Comparison of ENCODE assay signal across 30 mouse cellular contexts in the genomic region with DNA sequence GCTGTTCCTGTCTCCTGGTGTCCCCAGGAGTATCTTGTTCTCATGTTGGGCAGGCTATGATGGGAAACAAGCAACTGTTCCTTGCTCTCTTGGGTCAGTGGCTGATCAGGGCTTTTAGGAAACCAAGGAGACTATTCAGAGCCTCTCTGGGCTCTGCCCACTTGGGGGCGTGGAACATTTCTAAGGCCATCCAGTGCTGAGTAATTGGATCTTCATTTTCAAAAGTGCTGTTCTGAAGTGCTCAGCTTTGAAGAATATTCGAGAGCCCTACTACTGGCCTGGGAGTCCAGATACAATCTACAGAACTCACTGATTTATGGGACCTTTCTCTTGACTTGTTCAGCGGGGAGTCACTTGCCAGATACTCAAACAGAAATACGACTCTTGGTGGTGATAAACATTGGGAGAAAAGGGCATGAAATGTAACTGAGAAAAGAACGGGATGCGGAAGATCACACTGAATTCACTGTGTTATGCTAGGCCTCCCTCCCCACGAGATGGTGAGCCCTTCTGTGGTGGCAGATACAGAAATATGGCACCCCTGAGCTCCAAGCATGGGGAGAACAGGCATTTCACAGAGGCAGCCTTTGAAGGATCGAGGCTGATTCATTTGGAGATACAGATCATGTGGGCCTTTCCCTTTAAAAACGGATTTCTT.
DNase-seq lines count a peak whose midpoint lies in the region; ATAC-seq lines count a peak whose summit lies in the region.
"Had no signal": no experiment of that assay in that cellular context is flagged by ENCODE, and none has a peak within 500 bp of the region (broad histone marks: within the 10 kb centered on the region; RNA-seq: fewer than 3 reads in every experiment).

No protein-coding gene starts in this region.

- H3K4me1 ChIP-seq in kidney, embryonic 15.5 days: peaks cover 11% of the 10 kb centered on the region
- H3K4me1 ChIP-seq: embryonic facial prominence, embryonic 15.5 days; forebrain, embryonic 12.5 days; heart, embryonic 10.5 days; heart, embryonic 15.5 days; stomach, embryonic 15.5 days had no signal

- WGBS in kidney, embryonic 15.5 days: 10% methylated on average over 9 of the region's 9 CpGs

- ATAC-seq in kidney, embryonic 15.5 days (replicated peaks; ENCODE audit: low FRiP score): peak; percentile 76
- ATAC-seq: forebrain, postnatal 0 days; hindbrain, postnatal 0 days; intestine, postnatal 0 days; Patski had no signal

- H3K27me3 ChIP-seq in kidney, embryonic 15.5 days: no peaks in the 10 kb centered on the region
- H3K27me3 ChIP-seq: embryonic facial prominence, embryonic 15.5 days; forebrain, embryonic 12.5 days; heart, embryonic 15.5 days; hindbrain, embryonic 12.5 days; stomach, embryonic 15.5 days had no signal

- no peak overlapping the region for H3K9ac ChIP-seq in kidney, embryonic 15.5 days
- H3K9ac ChIP-seq: embryonic facial prominence, embryonic 15.5 days; forebrain, embryonic 12.5 days; forebrain, postnatal 0 days; heart, embryonic 15.5 days; hindbrain, embryonic 12.5 days; liver, embryonic 14.5 days; stomach, embryonic 15.5 days had no signal

- peak overlapping the region; percentile 27; the same call in 1 of the 2 replicates for H3K4me2 ChIP-seq in kidney, embryonic 15.5 days
- H3K4me2 ChIP-seq: embryonic facial prominence, embryonic 15.5 days; forebrain, embryonic 12.5 days; heart, embryonic 15.5 days; hindbrain, embryonic 12.5 days; stomach, embryonic 15.5 days had no signal

- intact Hi-C loops in left cerebral cortex, postnatal 36 days (cut with DNase I): no loop called here

- peak; percentile 20 for DNase-seq in adrenal gland, postnatal 10 days
- no peak for DNase-seq in adrenal gland, adult 8-10 months
- no peak for DNase-seq in kidney, adult 18-20 months
- DNase-seq in urinary bladder, postnatal 14 days (ENCODE audit: low spot score): peak; percentile 4
- DNase-seq in urinary bladder, adult 18-20 months (ENCODE audit: low spot score in 2 of 2): no peak
- no peak for DNase-seq in left cerebral cortex, postnatal 36 days (ENCODE audit: low spot score in 2 of 2)
- DNase-seq: cerebellum, adult 18-20 months; cerebellum, postnatal 14 days; forebrain, postnatal 0 days; gastrocnemius, postnatal 14 days; heart, postnatal 36 days; layer of hippocampus, postnatal 36 days; liver; lung, adult 2 months; lung, postnatal 10 days; midbrain, embryonic 14.5 days; right cerebral cortex, postnatal 25 days had no signal

- H3K9me3 ChIP-seq in kidney, embryonic 15.5 days (replicated peaks): no peaks in the 10 kb centered on the region
- H3K9me3 ChIP-seq: embryonic facial prominence, embryonic 15.5 days; forebrain, embryonic 12.5 days; G1E; heart, embryonic 10.5 days; heart, embryonic 15.5 days; hindbrain, embryonic 12.5 days; stomach, embryonic 15.5 days had no signal

- H3K36me3 ChIP-seq in kidney, embryonic 15.5 days: no peaks in the 10 kb centered on the region
- H3K36me3 ChIP-seq: embryonic facial prominence, embryonic 15.5 days; forebrain, embryonic 12.5 days; G1E; heart, embryonic 10.5 days; heart, embryonic 15.5 days; hindbrain, embryonic 12.5 days; stomach, embryonic 15.5 days had no signal

- H3K4me3 ChIP-seq in kidney, embryonic 15.5 days (replicated peaks): no peak overlapping the region
- H3K4me3 ChIP-seq: embryonic facial prominence, embryonic 15.5 days; forebrain, embryonic 12.5 days; heart, embryonic 10.5 days; heart, embryonic 15.5 days; hindbrain, embryonic 12.5 days; stomach, embryonic 15.5 days had no signal

- H3K27ac ChIP-seq in kidney, embryonic 15.5 days: peak overlapping the region; percentile 42; the same call in 1 of the 2 replicates
- H3K27ac ChIP-seq: embryonic facial prominence, embryonic 15.5 days; forebrain, embryonic 12.5 days; heart, embryonic 10.5 days; heart, embryonic 15.5 days; hindbrain, embryonic 12.5 days; hindbrain, postnatal 0 days; liver, embryonic 14.5 days; macrophage; stomach, embryonic 15.5 days had no signal

Comparison
In these comparisons a context has a peak if more than half of its experiments do, and no peak if none do; other contexts are left out.
1. DNase-seq: peak in adrenal gland, postnatal 10 days (single experiment) and urinary bladder, postnatal 14 days (single experiment); none in adrenal gland, adult 8-10 months (single experiment), kidney, adult 18-20 months (single experiment), urinary bladder, adult 18-20 months (0 of 2) and left cerebral cortex, postnatal 36 days (0 of 2).